Mouse (Mus musculus) kidney, adult 2 months (tissue): ENCODE results near the gene 4930519G04Rik.

Experiments
- CTCF ChIP-seq: fragments of 200-500 bp; conservative IDR thresholded peaks from 2 replicates; pipeline ENCODE4 v1.5.1; 2011; ENCODE audit warnings: low read depth, mild to moderate bottlenecking, control low read depth, low read length, moderate library complexity, mixed read lengths; ENCODE audit not compliant: insufficient read depth, insufficient read length
- POLR2A ChIP-seq: fragments of 200-500 bp; IDR thresholded peaks from one replicate; pipeline ENCODE4 v1.6.1; 2011; ENCODE audit warnings: low read depth, low read length, control low read depth

- no peak for TF ChIP-seq CTCF
- TF ChIP-seq POLR2A, result no peak
These were observed 78.2 kb downstream of the 4930519G04Rik start for GRCm38 (mm10) chr5:114931626-114932025.
